Mouse (Mus musculus): Measurements from ENCODE around the gene Mterf1a.
"Not testable (repeated sequence)": the region's sequence is repeated elsewhere in the genome, so short reads cannot be mapped to it uniquely, and the experiment has no call there.

Gene Mterf1a

GRCm38 (mm10) chr5:3893459-3894293 is at the start of gene Mterf1a:
Gene Mterf1a, minus strand, starts transcription at chr5:3893933.
- DNase-seq = peak; percentile 15

GRCm38 (mm10) chr5:3943169-3943568 is 49.4 kb upstream of the Mterf1a start:
- DNase-seq = not testable (repeated sequence)

GRCm38 (mm10) chr5:3941240-3941639 is 47.5 kb upstream of the Mterf1a start:
- DNase-seq = no peak

- no peak for DNase-seq
These were observed 45.6 kb upstream of the Mterf1a start for GRCm38 (mm10) chr5:3939335-3939734.

- no peak for DNase-seq
These were observed 45.2 kb upstream of the Mterf1a start for GRCm38 (mm10) chr5:3938905-3939304.

- no peak for DNase-seq
These were observed 42.2 kb upstream of the Mterf1a start for GRCm38 (mm10) chr5:3935778-3936554.

- no peak for DNase-seq
These were observed 41.5 kb upstream of the Mterf1a start for GRCm38 (mm10) chr5:3935266-3935665.

- DNase-seq = no peak
These were observed 39.8 kb upstream of the Mterf1a start for GRCm38 (mm10) chr5:3933551-3933950.

- DNase-seq = no peak
These were observed 37.9 kb upstream of the Mterf1a start for GRCm38 (mm10) chr5:3931636-3932035.

GRCm38 (mm10) chr5:3930760-3931159 is 37.0 kb upstream of the Mterf1a start:
- no peak for DNase-seq

- no peak for DNase-seq
These were observed 34.9 kb upstream of the Mterf1a start for GRCm38 (mm10) chr5:3928690-3929046.

GRCm38 (mm10) chr5:3927801-3928689 is 34.3 kb upstream of the Mterf1a start, which contains the start of gene Akap9:
Gene Akap9, plus strand, starts transcription at chr5:3928054.
- peak; percentile 75 for DNase-seq

- no peak for DNase-seq
These were observed 32.9 kb upstream of the Mterf1a start for GRCm38 (mm10) chr5:3926666-3927065.

- DNase-seq = no peak
These were observed 28.6 kb upstream of the Mterf1a start for GRCm38 (mm10) chr5:3922350-3922749.

- DNase-seq = no peak
These were observed 11.7 kb upstream of the Mterf1a start for GRCm38 (mm10) chr5:3905471-3905870.

GRCm38 (mm10) chr5:3894294-3894619 is 524 bp upstream of the Mterf1a start:
- DNase-seq = not testable (repeated sequence)

- DNase-seq = no peak
These were observed 4.5 kb downstream of the Mterf1a start for GRCm38 (mm10) chr5:3889201-3889600.

GRCm38 (mm10) chr5:3886862-3887261 is 6.9 kb downstream of the Mterf1a start:
- not testable (repeated sequence) for DNase-seq

GRCm38 (mm10) chr5:3873485-3873884 is 20.2 kb downstream of the Mterf1a start:
- no peak for DNase-seq

GRCm38 (mm10) chr5:3872348-3872747 is 21.4 kb downstream of the Mterf1a start:
- no peak for DNase-seq

- no peak for DNase-seq
These were observed 23.6 kb downstream of the Mterf1a start for GRCm38 (mm10) chr5:3870161-3870560.

GRCm38 (mm10) chr5:3845026-3845425 is 48.7 kb downstream of the Mterf1a start, which contains the start of gene Lrrd1:
Gene Lrrd1, plus strand, starts transcription at chr5:3845173.
- peak; percentile 8 for DNase-seq
